Mouse (Mus musculus) testis, adult 2 months (tissue): ENCODE measurements around the gene Ms4a12. TPM values are rescaled to one million over a fixed set of nuclear protein-coding genes. Genes with fewer than 3 reads are reported as not detected.

Experiments
- H3K27ac ChIP-seq: fragments of 200-500 bp; 2 replicates; pipeline ENCODE4 v1.5.1; 2012; ENCODE audit warnings: low read depth, low read length; ENCODE audit not compliant: control insufficient read depth, insufficient read depth
- H3K27me3 ChIP-seq: fragments of 200-500 bp; 2 replicates; pipeline ENCODE4 v1.6.1; 2012; ENCODE audit warnings: mild to moderate bottlenecking, low read length, moderate library complexity; ENCODE audit not compliant: control insufficient read depth, insufficient read depth
- H3K36me3 ChIP-seq: fragments of 200-500 bp; 2 replicates; pipeline ENCODE4 v1.6.1; 2012; ENCODE audit warnings: mild to moderate bottlenecking, low read length; ENCODE audit not compliant: control insufficient read depth, insufficient read depth
- H3K4me1 ChIP-seq: fragments of 200-500 bp; 2 replicates; pipeline ENCODE4 v1.6.1; 2012; ENCODE audit warnings: low read length; ENCODE audit not compliant: control insufficient read depth, insufficient read depth
- H3K4me3 ChIP-seq: fragments of 200-500 bp; 2 replicates; pipeline ENCODE4 v1.5.1; 2012; ENCODE audit warnings: low read depth, mild to moderate bottlenecking, low read length, moderate library complexity, mixed read lengths; ENCODE audit not compliant: control insufficient read depth
- CTCF ChIP-seq: fragments of 200-500 bp; IDR thresholded peaks from 2 replicates; pipeline ENCODE4 v1.5.1; 2012; ENCODE audit warnings: low read depth, mild to moderate bottlenecking, inconsistent platforms, low read length, moderate library complexity; ENCODE audit not compliant: control insufficient read depth, insufficient read depth, insufficient replicate concordance
- POLR2A ChIP-seq: fragments of 200-500 bp; IDR thresholded peaks from 2 replicates; pipeline ENCODE4 v1.6.1; 2012; ENCODE audit warnings: low read depth, mild to moderate bottlenecking, inconsistent platforms, low read length, moderate library complexity; ENCODE audit not compliant: control insufficient read depth
- polyA plus RNA-seq: library from polyadenylated mRNA; depleted of rRNA; stranded (reverse); fragments of >200 nt; gene quantifications from 2 replicates; pipeline ENCODE4 v1.2.3, GENCODE M21; 2012; rRNA removed

The Ms4a12 gene
- polyA plus RNA-seq, 1 experiment = not detected

DNA sequence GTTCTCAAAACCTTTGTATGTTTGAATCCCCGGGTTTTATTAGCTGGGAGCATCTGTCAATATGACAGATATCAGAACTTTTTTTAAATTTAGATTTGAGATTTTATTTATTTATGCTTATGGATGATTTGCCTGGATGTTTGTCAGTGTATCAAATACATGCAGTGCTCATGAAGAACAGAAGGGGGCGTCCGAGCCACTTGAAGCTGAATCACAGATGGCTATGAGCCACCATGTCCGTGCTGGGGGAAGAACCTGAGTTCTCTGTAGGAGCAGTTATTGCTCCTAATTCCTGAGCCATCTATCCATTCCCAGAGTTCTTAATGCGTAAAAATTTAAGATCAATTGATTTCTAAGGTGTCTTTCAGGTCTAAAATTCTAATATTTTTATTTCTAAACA is 48.1 kb downstream of the Ms4a12 start:
- no peak overlapping the region for H3K27ac ChIP-seq
- H3K4me3 ChIP-seq = no peak overlapping the region
- H3K4me1 ChIP-seq = no peaks in the 10 kb centered on the region
- no peak for TF ChIP-seq POLR2A
- peak; percentile 44; the same call in 1 of the 2 replicates for TF ChIP-seq CTCF
- H3K27me3 ChIP-seq = no peaks in the 10 kb centered on the region
- H3K36me3 ChIP-seq = no peaks in the 10 kb centered on the region

DNA sequence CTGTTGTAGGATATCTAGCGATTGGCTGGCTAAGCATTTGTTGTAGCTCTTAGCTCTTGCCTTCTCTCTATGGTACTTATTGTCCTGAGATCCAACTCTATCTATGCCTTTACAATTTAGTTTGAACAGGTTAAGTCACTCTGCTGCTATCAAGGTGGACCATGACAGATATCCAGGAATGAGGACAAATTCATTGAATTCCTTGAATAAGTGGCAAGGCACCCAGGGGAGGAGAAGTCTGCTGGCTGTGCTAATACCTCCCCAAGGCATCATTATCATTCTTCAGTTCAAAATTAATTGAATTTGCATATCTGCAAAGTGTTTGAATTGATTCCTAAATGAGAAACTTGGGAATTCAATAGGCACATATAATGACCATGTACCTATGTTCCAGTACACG is 54.8 kb downstream of the Ms4a12 start:
- Histone ChIP-seq H3K4me1 (no peaks in the 10 kb centered on the region), H3K36me3 (no peaks in the 10 kb centered on the region), H3K27me3 (no peaks in the 10 kb centered on the region), H3K4me3 (no peak overlapping the region), H3K27ac (no peak overlapping the region)
- TF ChIP-seq POLR2A (no peak), CTCF (no peak)

DNA sequence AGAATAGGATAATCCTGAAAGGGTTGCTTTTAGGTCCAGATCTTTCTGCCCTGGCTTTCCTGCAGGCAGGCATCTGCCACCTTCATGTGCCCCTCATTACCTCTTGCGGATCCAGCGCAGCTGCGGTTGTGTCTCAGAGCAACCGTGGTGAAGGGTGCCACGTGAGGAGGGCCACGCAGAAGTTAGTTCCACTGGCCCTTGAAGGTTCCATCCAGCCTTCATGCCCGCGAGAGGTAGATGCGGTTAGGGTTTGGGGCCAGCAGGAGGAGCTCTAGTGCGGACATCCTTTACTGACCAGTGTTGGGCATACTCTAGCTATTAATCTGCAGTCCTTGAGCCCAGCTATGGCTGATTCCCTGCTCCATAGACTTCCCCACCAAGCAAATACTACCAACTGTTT is 67.1 kb downstream of the Ms4a12 start, which contains the start of gene 1700025F22Rik:
Gene 1700025F22Rik, minus strand, starts transcription at position 149 of the 400 bp plus-strand sequence.
- Histone ChIP-seq H3K27me3 (no peaks in the 10 kb centered on the region), H3K4me3 (peak within 1 kb of the TSS; percentile 75), H3K36me3 (no peaks in the 10 kb centered on the region), H3K4me1 (peaks cover 2% of the 10 kb centered on the region; the same call in 1 of the 2 replicates), H3K27ac (peak within 1 kb of the TSS; percentile 68; the same call in 1 of the 2 replicates)
- peak; percentile 70; the same call in 1 of the 2 replicates for TF ChIP-seq CTCF
- TF ChIP-seq POLR2A = peak; percentile 83; the same call in 1 of the 2 replicates

Other genes starting within 250 kb of the Ms4a12 start
- gene Ms4a15, start 239.2 kb downstream of the Ms4a12 start, polyA plus RNA-seq = 0.11 and 0.65 TPM in 2 replicates
- gene Ms4a18, start 214.4 kb downstream of the Ms4a12 start, polyA plus RNA-seq = 0.83 and 1.2 TPM in 2 replicates
- 0.28 and 0.45 TPM in 2 replicates for gene Ms4a8a, start 151.3 kb downstream of the Ms4a12 start, polyA plus RNA-seq
- gene 1700017D01Rik, start 101.6 kb downstream of the Ms4a12 start, polyA plus RNA-seq = 408 and 421 TPM in 2 replicates
- 57.2 and 77.8 TPM in 2 replicates for gene 1700025F22Rik, start 67.1 kb downstream of the Ms4a12 start, polyA plus RNA-seq
- 103 and 113 TPM in 2 replicates for gene Ms4a13, start 35.7 kb downstream of the Ms4a12 start, polyA plus RNA-seq
- gene Ms4a1, start 33.8 kb upstream of the Ms4a12 start, polyA plus RNA-seq = 0.05 and 0.09 TPM in 2 replicates
- gene Ms4a5, start 51.4 kb upstream of the Ms4a12 start, polyA plus RNA-seq = 130 and 181 TPM in 2 replicates
- gene Ms4a14, start 82.0 kb upstream of the Ms4a12 start, polyA plus RNA-seq = 142 and 184 TPM in 2 replicates
- gene Ms4a7, start 103.7 kb upstream of the Ms4a12 start, polyA plus RNA-seq = 0.40 and 0.69 TPM in 2 replicates
- gene Ms4a4a, start 143.1 kb upstream of the Ms4a12 start, polyA plus RNA-seq = 0.48 TPM in 1 of 2 replicates, not detected in the other
- gene Ms4a4c, start 172.3 kb upstream of the Ms4a12 start, polyA plus RNA-seq = 0.26 TPM in 1 of 2 replicates, not detected in the other
- 1.9 TPM in 2 replicates for gene Ms4a4b, start 211.1 kb upstream of the Ms4a12 start, polyA plus RNA-seq
- 1.1 and 2.3 TPM in 2 replicates for gene Ms4a6c, start 236.9 kb upstream of the Ms4a12 start, polyA plus RNA-seq